Mouse (Mus musculus): ENCODE data around the gene Sema3a.

GRCm38 (mm10) chr5:13579123-13579522 is 453.9 kb downstream of the Sema3a start:
- TF ChIP-seq EP300 (IDR thresholded peaks at IDR 0.05) (no peak), CTCF (IDR thresholded peaks at IDR 0.05) (no peak)

Data from lung, postnatal 0 days (tissue).